Mouse (Mus musculus) lung, adult 18-20 months (tissue): ENCODE measurements around the gene Hist1h4d.
"Not testable (repeated sequence)": the region's sequence is repeated elsewhere in the genome, so short reads cannot be mapped to it uniquely, and the experiment has no call there.

Source experiments
- DNase-seq, 2 experiments: peaks; one replicate each; pipeline ENCODE4 v3.0.0; 2022; ENCODE audit warnings: mixed read lengths in 2 of 2

The Hist1h4d gene

GRCm38 (mm10) chr13:23551146-23551834, 30.1 kb upstream of the Hist1h4d start, which contains the start of gene Hist1h4f:
Gene Hist1h4f (minus strand): TSS chr13:23551648.
- DNase-seq, result peak; percentile 81 to 90

- no peak for DNase-seq
Observed at GRCm38 (mm10) chr13:23551931-23552914, 29.2 kb upstream of the Hist1h4d start.

GRCm38 (mm10) chr13:23552962-23553361, 28.4 kb upstream of the Hist1h4d start, which contains the start of gene Hist1h1d:
Gene Hist1h1d (plus strand): TSS chr13:23553262.
- no peak for DNase-seq

DNA sequence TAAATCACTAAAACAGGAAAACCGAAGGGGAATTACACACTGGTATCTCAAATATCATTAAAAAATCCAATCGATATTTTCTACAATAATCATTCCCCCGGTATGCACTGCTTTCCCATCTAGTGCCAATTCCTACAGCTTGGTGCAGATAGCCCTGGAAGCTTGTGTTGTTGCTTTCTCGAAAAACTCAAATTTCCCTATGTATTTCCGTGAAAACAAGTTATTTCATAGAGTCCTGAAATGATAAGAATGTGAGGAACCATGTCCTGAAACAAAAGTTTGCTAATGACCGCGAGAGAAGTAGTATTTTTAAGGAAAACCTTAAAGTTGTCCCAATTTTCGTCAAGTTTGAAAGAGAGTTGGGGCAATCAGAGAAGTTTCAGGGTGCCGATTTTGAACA, 27.0 kb upstream of the Hist1h4d start:
- no peak for DNase-seq

DNA sequence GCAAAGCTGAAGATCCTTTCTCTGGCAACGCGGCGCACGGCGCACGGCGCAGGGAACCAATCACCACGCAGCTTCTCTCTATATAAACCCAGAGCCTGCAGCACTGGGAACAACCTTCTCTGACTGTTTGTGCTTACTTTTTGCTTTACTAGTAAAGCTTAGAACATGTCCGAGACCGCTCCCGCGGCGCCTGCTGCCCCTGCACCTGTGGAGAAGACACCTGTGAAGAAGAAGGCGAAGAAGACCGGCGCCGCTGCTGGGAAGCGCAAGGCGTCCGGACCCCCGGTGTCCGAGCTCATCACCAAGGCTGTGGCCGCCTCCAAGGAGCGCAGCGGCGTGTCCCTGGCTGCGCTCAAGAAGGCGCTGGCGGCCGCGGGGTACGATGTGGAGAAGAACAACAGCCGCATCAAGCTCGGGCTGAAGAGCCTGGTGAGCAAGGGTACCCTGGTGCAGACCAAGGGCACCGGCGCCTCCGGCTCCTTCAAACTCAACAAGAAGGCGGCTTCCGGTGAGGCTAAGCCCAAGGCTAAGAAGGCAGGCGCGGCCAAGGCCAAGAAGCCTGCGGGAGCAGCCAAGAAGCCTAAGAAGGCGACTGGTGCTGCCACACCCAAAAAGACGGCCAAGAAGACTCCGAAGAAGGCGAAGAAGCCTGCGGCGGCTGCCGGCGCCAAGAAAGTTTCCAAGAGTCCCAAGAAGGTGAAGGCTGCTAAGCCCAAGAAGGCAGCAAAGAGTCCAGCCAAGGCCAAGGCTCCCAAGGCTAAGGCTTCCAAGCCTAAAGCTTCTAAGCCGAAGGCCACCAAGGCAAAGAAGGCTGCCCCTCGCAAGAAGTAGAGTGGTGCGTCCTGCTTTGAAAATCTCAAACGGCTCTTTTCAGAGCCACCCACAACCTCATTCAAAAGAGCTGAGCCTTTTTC, 26.2 kb upstream of the Hist1h4d start:
- peak; percentile 64 to 70 for DNase-seq

GRCm38 (mm10) chr13:23555839-23556416, 25.5 kb upstream of the Hist1h4d start:
- peak; percentile 51 to 81 for DNase-seq

DNA sequence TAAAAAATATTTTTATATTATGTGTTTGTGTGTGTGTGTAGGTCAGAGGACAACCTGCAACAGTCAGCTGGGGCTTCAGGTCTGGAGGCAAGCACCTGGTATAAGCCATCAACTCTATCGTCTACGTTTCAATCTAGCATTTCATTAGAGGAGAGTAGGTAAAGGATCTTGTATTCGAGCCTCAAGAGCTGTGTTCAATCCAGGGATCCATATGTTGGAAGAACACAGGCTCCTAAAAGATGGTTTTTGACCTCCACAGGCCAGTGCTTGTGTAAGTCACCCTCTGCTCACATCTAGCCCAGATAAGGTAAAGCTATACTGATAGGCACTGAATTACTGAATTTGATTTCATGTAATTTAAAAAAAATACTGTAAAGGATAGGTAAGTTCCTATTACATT, 24.5 kb upstream of the Hist1h4d start:
- no peak for DNase-seq

GRCm38 (mm10) chr13:23560699-23561098, 20.7 kb upstream of the Hist1h4d start:
- DNase-seq, result not testable (repeated sequence)

DNA sequence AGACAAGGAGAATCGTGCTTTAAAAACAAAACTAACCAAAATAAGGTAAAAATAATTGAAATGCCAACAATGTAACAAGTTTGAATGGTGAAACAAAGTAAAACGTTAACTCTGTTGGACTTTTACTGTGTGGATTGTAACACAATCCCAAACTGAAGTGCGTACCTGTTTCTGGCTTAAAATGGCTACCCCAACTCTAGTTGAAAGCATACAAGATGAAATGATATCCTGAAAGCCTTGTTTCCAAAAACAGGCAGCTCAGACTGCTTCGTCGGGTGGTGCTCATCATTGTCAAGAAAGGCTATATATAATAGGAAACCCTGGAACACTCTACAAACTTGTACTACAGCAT, 19.9 kb upstream of the Hist1h4d start:
- not testable (repeated sequence) for DNase-seq

DNA sequence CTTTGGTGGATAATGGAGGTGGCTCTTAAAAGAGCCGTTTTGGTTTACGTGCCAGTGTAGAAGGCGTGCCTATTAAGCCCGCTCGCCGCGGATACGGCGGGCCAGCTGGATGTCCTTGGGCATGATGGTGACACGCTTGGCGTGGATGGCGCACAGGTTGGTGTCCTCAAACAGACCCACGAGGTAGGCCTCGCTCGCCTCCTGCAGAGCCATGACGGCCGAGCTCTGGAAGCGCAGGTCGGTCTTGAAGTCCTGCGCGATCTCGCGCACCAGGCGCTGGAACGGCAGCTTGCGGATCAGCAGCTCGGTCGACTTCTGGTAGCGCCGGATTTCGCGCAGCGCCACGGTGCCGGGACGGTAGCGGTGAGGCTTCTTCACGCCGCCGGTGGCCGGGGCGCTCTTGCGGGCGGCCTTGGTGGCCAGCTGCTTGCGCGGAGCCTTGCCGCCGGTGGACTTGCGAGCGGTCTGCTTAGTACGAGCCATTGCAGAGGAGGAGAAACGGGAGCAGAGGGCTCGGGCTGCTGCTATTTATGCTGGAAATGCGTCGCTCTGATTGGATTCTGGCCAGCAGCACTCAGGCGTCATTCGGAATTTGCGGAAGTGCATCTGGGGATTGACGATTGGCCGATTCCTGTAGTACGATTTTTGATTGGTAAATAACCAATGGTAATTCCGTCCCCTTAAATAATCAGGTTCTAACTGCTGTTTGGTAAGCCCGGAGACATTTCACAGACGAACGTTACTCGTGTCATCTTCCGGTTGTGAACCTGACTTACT, 19.3 kb upstream of the Hist1h4d start, which contains the start of gene Hist1h3e:
TSS of gene Hist1h3e (minus strand) at position 487 of the 777 bp plus-strand sequence.
- peak; percentile 92 to 94 for DNase-seq

GRCm38 (mm10) chr13:23562699-23563462, 18.5 kb upstream of the Hist1h4d start:
- no peak for DNase-seq

DNA sequence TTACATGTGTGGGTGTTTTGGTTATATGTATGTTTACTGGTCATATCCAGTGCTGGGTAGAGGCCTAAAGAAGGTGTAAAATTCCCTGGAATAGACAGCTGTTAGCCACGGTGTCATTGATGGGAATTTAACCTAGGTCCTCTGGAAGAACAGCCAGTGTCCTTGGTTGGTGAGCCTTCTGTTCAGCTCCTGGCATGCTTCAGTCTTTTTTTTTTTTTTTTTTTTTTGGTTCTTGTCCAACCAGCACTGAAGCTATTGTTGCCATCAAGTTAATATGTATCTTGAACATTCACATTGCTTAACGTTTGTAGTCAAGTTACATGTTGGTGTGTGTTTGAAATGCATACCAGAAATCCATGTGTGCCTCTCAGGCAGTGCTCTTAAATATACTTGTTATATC, 16.9 kb upstream of the Hist1h4d start:
- DNase-seq, result no peak

DNA sequence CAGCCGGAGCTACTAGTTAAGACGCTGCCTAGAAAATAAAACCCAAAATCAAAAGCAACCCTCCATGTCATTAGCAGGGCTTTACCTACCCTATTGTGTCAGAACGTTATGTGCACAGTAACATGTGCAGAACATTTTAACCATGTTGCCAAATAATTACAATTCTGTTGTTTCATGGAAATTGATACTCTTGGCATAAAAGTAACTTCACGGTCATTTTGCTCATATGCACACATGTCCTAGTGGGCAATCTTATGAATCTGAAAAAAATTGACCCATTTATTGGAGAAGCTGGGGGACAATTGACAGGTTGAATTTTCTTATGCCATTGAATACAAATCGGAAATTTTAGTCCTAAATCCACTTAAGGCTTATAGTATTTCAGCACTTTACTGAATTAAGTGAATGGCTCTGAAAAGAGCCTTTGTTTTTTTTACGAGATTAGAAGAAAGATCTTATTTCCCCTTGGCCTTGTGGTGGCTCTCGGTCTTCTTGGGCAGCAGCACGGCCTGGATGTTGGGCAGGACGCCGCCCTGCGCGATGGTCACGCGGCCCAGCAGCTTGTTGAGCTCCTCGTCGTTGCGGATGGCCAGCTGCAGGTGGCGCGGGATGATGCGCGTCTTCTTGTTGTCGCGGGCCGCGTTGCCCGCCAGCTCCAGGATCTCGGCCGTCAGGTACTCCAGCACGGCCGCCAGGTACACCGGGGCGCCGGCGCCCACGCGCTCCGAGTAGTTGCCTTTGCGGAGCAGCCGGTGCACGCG, 11.0 kb upstream of the Hist1h4d start:
- not testable (repeated sequence) for DNase-seq

GRCm38 (mm10) chr13:23571022-23571503, 10.3 kb upstream of the Hist1h4d start, which contains the start of the genes Hist1h2ae and Hist1h2bg:
Gene Hist1h2ae (minus strand): TSS chr13:23571220.
Gene Hist1h2bg (plus strand): TSS chr13:23571396.
- DNase-seq, result peak; percentile 51 to 60

GRCm38 (mm10) chr13:23571504-23572217, 9.7 kb upstream of the Hist1h4d start:
- DNase-seq, result not testable (repeated sequence)

GRCm38 (mm10) chr13:23572218-23573033, 9.0 kb upstream of the Hist1h4d start:
- DNase-seq, result no peak

- DNase-seq, result not testable (repeated sequence)
Observed at GRCm38 (mm10) chr13:23573034-23573897, 8.1 kb upstream of the Hist1h4d start.
